Mouse (Mus musculus) T-helper 17 cell (primary cell): ENCODE measurements around the gene Snrpc.

Experiments used
- in situ Hi-C, 2 experiments: fragments of 300-600 bp; cut with MboI, MseI; formaldehyde crosslinking; loops; 1 replicate in 1 of 2; 2 replicates in 1 of 2; pipeline ENCODE4 v1.15.1; 2025; ENCODE audit warnings: high pct_unique_total_duplicates in 2 of 2

The Snrpc gene

DNA sequence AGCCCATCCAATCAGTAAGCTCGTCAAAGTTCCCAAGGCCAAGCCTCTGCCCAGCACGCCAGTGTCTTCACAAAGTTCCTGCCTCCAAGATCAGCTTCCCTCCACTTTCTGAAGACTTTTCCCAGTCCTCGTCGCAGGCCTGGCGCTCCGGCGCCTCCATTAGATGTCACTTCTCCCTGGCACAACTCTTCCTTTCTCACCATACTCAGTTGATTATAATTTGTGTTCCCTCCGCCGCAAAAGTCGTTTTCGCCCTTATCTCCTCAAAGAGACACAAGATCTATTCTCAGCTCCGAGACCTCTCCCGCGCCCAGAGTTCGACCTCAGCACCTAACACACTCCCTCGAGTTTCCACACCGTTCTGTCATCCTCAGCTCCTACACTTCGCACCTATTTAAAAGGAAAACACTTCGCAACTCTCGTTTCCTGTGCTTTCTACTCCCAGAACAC is 18.4 kb upstream of the Snrpc start:
- in situ Hi-C loops, result loop anchor here in 1 of 2 experiments (5.0 kb wide), 1 partner anchor 52 kb away; no protein-coding TSS in a partner anchor

DNA sequence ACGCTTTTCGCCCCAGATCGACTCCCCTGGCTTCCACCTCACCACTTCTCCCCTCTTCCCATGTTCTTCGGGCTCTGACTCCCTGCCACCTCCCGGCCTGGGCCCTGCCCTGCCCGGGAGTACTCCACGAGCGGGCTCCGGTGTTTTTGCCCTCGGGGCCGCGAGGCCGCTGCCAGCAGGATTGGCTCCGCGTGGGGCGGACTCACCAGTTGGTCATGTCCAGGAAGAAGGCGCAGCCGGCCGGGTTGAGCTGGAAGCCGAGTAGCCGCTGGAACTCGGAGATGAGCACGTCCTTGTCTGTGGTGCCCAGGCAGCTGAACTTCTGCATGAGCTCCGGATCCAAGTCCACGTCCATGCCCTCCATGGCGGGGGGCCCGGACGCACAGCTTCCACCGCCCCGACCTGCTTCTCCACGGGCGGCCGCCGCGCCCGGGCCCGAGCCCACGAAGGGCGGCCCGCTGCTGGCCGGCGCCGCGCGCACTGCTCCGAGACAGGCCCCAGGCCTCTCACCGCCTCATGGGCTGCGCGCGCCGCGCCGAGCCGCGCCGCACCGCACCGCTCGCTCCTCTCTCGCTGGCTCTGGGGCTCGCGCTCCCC is 17.9 kb upstream of the Snrpc start:
- in situ Hi-C loops, result loop anchor here in 1 of 2 experiments (5.0 kb wide), 1 partner anchor 53 kb away; no protein-coding TSS in a partner anchor

DNA sequence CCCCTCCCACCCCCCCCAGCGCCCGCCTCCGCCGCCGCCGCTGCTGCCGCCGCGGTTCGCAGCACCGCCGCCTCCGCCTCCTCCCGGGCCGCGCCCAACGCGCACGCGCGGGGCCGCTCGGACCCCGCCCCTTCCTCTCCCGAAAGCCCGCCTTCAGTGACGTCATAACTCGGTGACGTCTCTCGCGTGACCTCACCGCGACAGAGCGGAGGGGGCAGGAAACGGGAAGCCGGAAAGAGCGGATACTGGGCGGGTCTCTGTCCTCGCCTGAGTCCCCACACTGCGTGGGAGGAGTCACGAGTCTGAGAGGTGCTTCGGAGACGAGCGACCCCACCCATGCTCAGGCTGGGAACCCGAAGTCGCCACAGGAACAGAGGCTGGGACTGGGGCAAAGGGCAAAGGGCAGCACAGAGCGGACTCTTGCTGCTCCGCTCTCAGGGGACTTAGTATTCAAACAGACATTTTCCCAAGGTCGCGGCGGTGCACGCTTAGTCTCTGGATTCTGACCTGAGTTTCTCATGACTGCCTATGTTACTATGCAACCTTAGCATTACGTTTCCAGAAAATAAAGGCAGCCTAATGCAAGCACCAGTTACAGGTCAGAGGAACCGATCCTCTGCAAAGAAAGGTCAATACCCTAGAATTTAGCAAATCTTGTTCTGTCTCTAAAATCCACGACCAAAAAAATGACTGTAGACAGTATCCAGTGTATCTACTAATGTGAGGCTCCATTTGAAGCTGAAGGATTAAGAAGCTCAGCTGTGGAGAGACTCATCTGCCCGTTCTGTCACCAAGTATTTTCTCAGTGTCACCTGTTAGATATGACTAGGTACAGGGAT is 17.2 kb upstream of the Snrpc start, which contains the start of gene D17Wsu92e:
Gene D17Wsu92e (minus strand): TSS at position 81 of the 839 bp plus-strand sequence.
- in situ Hi-C loops, result no loop called here

DNA sequence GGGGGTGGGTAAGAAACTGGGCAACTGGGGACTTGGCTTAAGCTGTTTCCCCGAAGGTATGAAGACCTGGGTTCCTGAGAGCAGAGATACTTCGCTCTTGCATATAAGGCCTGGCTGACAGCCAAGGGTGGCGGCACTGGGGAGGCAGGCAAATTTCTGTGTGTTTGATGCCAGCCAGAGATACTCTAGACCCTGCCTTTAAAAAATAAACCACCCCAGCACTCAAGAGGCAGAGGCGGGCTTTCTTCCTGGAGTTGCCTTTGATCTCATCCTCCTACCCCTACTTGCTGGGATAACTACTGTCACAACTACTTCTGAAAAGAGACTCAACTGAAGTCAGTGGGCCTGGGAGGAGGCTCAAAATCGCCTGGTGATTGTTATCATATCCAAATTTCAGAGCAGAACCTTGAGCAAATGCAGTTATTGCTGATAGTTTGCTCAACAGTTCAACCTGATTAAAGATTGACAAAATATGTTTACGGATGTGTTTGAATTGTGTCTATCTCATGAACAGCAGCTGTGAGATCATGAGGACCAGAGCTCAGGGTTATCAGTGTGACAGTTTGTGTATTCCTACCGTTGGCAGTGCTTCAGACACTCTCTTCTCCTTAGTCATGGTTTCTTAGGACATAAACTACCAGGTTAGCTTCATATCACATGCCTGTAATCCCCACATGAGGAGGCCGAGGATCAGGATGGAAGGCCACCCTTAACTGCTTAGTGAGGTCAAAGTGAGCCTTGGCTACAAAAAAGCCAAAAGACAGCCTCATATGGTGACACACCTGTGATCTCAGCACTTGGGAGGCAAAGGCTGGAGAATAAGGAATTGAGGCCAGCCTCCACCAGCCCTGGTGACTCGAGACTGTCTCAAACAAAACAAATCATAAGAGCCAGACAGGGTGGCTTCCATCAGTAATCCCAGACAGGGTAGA is 16.3 kb upstream of the Snrpc start:
- in situ Hi-C loops, result no loop called here

DNA sequence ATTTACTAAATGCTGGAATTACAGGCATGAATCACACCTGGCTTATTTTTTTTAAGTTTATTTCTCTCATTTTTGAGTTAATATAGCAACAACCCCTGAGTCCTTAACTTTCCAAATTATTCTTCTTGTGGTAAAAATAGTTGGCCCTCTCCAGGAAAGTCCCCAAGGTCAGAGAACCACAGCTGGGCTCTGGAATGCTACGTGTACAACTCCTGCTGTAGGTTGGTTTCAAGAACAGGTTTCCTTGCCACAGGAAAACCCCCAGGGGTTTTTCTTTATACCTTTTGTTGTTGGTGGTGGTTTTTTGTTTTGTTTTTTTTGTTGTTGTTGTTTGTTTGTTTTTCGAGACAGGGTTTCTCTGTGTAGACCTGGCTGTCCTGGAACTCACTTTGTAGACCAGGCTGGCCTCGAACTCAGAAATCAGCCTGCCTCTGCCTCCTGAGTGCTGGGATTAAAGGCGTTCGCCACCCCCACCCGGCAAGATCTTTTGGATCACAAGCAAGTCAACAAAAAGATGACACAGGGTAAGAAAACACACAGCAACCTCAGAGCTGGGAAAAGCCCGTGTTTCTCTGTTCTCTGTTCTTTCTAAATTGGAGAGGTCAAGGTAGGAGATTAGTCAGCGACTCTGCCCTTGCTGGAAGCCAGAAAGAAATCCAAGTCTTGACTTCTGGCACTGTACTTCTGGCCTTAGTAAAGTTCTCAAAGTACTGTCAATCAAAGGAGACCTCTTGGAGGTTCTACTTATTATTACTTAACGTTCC is 14.6 kb upstream of the Snrpc start:
- in situ Hi-C loops, result no loop called here

DNA sequence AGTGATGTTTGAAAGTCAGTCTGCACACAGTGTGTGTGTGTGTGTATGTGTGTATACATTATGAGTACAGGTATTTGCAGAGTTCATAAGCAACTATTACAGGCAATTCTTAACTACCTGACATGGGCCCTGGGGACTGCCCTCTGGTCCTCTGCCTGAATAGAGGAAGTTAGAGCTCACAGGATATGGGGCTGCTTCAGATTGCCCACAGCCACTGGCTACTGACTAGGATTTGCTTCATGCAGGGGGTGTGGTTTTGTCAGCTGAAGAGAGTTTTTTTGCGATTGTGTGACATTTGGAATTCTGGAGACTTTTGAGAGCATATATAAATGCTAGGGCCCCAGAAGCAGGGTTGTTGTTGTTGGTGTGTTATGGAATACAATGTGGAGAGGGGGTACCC is 13.0 kb upstream of the Snrpc start:
- in situ Hi-C loops, result loop anchor here in 1 of 2 experiments (5.0 kb wide), 1 partner anchor 273 kb away; no protein-coding TSS in a partner anchor

DNA sequence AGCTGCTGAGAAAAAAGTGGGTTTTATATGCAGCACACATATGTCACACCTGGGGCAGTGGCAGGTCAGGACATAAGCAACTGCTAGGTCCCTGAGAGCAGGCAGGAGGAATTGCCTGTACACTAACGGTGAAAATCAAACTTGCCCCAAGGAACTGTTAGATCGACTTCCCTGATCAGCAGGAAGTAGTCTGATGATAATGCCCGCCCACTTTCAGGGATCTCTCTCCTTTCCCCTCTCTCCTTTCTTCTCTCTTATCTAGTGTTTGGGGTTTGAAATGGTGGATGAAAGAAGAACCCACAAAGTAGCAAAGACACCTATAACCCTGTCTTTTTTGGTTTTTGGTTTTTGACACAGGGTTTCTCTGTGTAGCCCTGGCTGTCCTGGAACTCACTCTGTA is 12.4 kb upstream of the Snrpc start:
- in situ Hi-C loops, result loop anchor here in 1 of 2 experiments (5.0 kb wide), 1 partner anchor 273 kb away; no protein-coding TSS in a partner anchor

DNA sequence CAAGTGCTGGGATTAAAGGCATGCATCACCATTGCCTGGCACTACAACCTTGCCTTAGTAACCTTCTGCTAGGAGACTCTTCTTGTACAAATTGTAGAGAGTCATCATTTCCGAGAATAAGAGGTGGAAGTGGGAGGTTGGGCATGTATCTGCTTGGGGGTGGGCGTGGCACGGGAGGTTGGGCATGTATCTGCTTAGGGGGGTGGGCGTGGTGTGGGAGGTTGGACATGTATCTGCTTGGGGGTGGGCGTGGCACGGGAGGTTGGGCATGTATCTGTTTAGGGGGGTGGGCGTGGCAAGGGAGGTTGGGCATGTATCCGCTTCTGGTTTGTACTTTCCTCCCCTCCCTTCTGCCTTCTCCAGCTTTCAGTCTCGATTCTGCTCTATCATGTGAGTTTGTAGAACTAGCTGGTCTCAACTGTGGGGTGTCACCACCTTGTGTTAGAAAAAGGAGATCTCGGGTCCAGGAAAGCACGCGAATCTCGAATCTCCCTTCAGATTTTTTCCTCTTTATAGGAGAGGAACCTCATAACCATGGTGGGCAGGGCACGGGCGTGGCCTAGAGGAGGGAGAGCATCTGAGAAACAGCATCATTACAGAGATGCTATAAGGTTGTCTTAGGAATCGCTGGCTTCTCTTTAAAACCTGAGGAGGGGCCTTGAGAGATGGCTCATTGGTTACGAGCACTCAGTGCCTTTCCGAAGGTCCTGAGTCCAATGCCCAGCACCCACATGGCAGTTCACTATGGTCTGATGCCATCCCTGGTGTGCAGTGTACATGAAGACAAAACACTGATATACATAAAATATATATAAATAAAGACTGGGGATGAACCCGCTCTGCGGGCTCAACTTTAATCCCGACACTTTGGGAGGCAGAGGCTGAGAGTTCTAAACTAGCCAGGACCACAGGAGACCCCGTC is 11.7 kb upstream of the Snrpc start:
- in situ Hi-C loops, result loop anchor here in 1 of 2 experiments (5.0 kb wide), 1 partner anchor 274 kb away; no protein-coding TSS in a partner anchor

DNA sequence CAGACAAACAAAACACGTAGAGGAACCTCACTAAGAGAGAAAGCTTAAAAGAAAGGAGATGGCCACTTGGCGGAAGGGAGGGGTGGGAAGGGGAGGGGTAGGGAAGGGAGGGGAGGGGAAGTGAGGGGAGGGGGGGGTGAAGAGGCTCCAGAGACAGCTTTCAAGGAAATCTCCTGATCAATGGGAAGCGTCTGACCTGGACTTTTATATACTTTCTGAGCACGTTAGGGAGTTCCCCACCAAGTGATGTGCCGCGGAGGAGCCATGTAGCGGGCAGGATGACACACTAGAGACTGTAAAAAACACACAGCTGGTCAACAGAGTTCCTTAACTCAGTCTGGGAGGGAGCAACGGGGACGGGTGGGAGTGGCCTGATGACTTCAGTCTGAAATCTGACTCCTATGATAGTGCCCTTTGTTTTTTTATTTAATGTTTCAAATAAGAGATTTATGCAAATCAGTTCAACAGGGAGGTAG is 11.0 kb upstream of the Snrpc start:
- in situ Hi-C loops, result loop anchor here in 1 of 2 experiments (5.0 kb wide), 1 partner anchor 275 kb away; no protein-coding TSS in a partner anchor

DNA sequence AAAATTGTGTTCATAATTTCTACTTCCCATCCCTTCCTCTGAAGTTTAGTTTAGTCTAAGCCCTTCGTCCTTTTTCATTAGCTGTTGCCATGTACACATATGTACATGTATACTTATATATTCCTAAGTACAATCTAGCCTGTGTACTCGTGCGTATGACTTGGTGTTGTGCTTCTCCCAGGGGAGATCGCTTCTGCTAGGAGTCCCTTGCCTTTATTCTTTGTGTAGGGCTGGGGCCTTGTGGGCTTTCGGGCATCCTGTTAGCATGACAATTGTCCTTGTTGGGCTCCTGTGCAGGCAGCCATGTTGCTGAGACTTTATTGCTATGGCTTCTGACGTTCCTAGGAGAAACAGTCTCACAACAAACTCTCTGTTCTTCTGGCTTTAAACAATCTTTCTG is 10.4 kb upstream of the Snrpc start:
- in situ Hi-C loops, result loop anchor here in 1 of 2 experiments (5.0 kb wide), 1 partner anchor 275 kb away; no protein-coding TSS in a partner anchor

DNA sequence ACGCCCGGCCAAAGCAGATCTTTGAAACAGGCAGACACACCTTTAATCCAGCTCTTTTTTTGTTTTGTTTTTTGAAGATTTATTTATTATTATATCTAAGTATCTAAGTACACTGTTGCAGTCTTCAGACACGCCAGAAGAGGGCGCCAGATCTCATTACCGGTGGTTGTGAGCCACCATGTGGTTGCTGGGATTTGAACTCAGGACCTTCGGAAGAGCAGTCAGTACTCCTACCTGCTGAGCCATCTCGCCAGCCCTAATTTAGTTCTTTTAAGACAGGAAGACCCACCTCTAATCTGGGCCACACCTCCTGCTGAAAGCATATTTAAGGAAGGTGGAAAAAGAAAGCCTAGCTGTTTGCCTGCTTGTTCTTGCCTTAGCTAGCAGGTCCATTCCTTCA is 7.5 kb upstream of the Snrpc start:
- in situ Hi-C loops, result no loop called here

DNA sequence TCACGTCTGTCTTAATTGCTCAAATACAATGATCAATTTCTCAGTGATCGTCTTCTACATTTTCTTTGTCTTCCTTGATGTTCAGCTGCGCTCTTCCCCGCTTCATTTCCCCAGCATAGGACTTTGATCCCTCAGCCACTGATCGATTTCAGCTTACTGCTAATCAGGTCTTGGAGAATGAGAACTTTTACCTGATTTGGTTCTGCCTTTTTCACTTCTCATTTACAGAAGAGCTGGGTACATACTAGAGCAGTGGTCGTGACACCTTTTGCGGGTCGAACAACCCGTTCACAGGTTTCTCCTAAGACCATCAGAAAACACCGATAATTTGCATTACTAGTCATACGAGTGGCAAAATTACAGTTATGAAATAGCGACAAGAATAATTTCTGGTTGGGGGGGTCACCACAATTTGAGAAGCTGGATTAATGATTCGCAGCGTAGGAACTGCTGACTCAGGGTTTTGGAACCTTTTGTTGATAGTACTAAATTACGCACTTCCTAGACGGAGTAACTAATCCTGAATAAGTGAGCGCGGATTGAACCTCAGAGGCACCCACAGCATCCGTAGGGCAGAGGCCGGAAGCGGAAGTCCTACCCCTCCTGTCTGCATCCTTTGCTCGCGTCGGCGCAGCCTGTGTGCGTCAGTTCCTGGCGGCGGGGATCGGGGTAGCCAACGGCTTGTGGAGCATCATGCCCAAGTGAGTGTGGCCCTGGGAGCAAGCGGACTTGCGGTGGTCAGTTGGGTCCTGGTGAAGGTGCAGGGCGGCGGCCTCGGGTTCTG is 1.7 kb downstream of the Snrpc start:
- in situ Hi-C loops, result loop anchor here in 1 of 2 experiments (5.0 kb wide), 1 partner anchor 68 kb away; the partner anchor contains the start of genes Anks1 and Taf11

DNA sequence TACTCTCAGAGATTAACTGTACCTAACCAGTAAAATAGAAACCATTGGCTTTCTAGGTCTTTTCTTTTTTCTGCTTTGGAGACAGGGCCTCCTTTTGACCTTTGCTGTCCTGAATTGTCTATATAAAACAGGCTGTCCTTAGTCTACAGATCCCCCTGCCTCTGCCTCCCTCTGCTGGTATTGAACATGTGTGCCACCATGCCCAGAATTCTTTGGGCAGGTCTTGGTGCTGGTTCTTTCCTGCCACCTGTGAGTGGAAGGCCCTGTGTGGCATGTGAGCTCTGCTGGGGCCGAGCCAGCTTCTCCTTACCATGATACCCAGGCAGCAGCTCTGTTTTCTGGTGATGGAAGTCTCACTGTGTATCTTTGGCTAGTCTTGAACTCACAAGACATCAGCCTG is 10.4 kb downstream of the Snrpc start:
- in situ Hi-C loops, result no loop called here

DNA sequence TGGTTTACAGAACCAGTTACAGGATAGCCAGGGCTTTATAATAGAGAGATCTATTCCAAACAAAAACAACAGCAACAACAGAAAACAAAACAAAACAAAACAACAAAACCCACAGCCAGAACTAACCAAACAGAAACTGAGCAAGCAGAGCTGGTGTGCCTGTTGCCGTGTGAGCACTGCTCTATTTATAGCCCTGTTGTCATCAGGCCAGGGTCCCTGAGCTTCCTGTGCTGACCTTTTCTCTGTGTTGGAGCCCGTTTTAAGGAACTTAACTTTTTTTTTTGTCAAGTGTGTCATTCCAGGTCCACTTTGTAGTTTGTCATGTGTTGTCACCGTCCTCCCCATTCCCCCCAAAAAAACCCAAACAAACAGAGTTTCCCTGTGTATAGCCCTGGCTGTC is 13.1 kb downstream of the Snrpc start:
- in situ Hi-C loops, result no loop called here

DNA sequence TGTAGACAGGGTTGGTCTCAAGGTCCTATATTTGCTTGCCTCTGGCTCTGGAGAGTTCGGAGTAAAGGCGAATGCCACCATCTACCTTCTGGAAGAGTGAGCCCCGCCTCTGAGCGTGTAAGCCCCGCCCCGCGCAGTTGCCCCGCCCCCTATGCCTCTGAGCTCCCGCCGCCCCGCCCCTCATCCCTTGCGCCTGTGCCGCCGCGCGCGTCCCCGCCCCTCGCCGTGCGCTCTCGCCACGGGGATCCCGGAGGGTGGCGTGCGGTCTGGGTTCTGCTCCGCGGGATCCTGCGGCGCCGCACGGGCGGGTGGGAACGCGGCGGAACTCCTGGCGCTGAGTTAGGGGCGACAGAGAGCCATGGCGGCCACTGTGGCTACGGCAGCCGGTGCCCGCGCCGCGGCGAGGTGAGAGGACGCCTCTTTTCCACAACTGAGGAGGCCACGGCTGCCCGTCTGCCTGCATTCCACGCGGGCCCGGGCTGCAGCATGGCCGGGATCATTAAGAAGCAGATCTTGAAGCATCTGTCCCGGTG is 18.4 kb downstream of the Snrpc start, which contains the start of gene Uhrf1bp1:
Gene Uhrf1bp1 (plus strand): TSS at position 177 of the 533 bp plus-strand sequence.
- in situ Hi-C loops, result no loop called here

DNA sequence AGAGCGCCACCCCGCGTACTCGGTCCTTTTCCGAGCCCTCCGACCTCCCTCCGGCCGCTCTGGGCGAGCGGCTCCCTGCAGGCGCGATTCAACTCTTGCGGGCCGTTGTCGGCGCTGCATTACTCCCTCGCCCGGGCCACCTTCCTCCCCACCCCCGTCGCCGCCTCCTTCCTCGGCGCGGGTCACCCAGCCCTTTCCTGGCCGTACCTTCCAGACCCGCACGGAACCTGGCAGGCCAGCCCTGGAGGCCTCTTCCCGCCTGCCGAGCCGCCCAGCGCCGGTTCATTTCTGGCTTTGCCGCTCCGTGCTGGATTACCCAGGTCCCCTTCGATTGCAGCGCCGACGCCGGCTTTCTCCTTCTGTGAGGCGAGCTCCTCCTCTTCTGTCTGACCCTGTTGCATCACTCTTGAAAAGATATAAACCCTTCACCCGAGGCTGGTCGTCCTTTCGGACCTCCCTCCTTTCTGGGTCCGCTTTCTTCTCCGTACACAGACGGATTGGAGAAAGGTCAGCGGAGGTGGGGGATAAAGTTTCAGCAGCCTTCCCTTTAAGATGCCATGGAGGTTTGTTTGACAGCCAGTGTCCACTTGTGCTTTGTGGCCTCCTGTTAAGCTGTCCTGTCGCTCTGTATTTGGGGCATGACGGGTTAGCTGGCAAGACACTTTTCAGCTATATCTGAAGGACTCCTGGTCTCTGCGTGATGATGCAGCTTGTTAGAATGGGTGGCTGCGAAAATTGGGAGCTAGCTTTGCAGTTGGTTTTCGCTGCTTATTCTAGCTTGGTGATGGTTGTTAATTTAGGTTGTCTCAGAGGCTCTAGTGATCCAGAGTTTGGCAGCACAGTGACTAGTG is 19.1 kb downstream of the Snrpc start:
- in situ Hi-C loops, result no loop called here
